In genomic region chr10:67894059-67894458, GRCm38 (mm10) we compare ENCODE assay signal across 14 mouse cellular contexts. TPM values are rescaled to one million over a fixed set of nuclear protein-coding genes. Genes with fewer than 3 reads are reported as not detected.
DNase-seq lines count a peak whose midpoint lies in the region; ATAC-seq and TF ChIP-seq lines count a peak whose summit lies in the region.
"Had no signal": no experiment of that assay in that cellular context is flagged by ENCODE, and none has a peak within 500 bp of the region (broad histone marks: within the 10 kb centered on the region; RNA-seq: fewer than 3 reads in every experiment).

No protein-coding gene starts in this region.

- H3K9ac ChIP-seq in hindbrain, postnatal 0 days (replicated peaks; ENCODE audit: low read length): no peak overlapping the region
- H3K9ac ChIP-seq in hindbrain, embryonic 14.5 days: no peak overlapping the region
- H3K9ac ChIP-seq: liver, embryonic 15.5 days had no signal

- peak overlapping the region; percentile 26; the same call in 1 of the 2 replicates for H3K27ac ChIP-seq in hindbrain, postnatal 0 days
- no peak overlapping the region for H3K27ac ChIP-seq in hindbrain, embryonic 14.5 days
- H3K27ac ChIP-seq: liver, embryonic 15.5 days had no signal

- H3K27me3 ChIP-seq in hindbrain, postnatal 0 days (ENCODE audit: insufficient read depth, low read length): no peaks in the 10 kb centered on the region
- H3K27me3 ChIP-seq in hindbrain, embryonic 14.5 days (ENCODE audit: control insufficient read depth, insufficient read depth, low read length): no peaks in the 10 kb centered on the region
- H3K27me3 ChIP-seq: CH12.LX; liver, embryonic 15.5 days had no signal

- H3K4me1 ChIP-seq in hindbrain, postnatal 0 days (ENCODE audit: insufficient read depth, low read length): no peaks in the 10 kb centered on the region; the same call in 1 of the 2 replicates
- H3K4me1 ChIP-seq in hindbrain, embryonic 14.5 days (replicated peaks; ENCODE audit: control insufficient read depth, insufficient read depth, low read length): no peaks in the 10 kb centered on the region
- H3K4me1 ChIP-seq: liver, embryonic 15.5 days had no signal

- no peaks in the 10 kb centered on the region for H3K36me3 ChIP-seq in hindbrain, postnatal 0 days (ENCODE audit: insufficient read depth, low read length)
- H3K36me3 ChIP-seq in hindbrain, embryonic 14.5 days (replicated peaks; ENCODE audit: control insufficient read depth, insufficient read depth): no peaks in the 10 kb centered on the region
- H3K36me3 ChIP-seq: liver, embryonic 15.5 days had no signal

- H3K9me3 ChIP-seq in hindbrain, postnatal 0 days (ENCODE audit: low read length): no peaks in the 10 kb centered on the region
- H3K9me3 ChIP-seq in hindbrain, embryonic 14.5 days (ENCODE audit: control insufficient read depth, low read length): no peaks in the 10 kb centered on the region
- H3K9me3 ChIP-seq: liver, embryonic 15.5 days had no signal

- ATAC-seq in hindbrain, postnatal 0 days: peak; percentile 45; the same call in 1 of the 2 replicates
- ATAC-seq in hindbrain, embryonic 14.5 days (ENCODE audit: low FRiP score): no peak
- no peak for ATAC-seq in activated CD4-positive, CD25-positive, alpha-beta regulatory T cell, adult 4 months
- ATAC-seq: hindbrain, embryonic 16.5 days had no signal

- no peak overlapping the region for H3K4me3 ChIP-seq in hindbrain, postnatal 0 days (ENCODE audit: low read length)
- no peak overlapping the region for H3K4me3 ChIP-seq in hindbrain, embryonic 14.5 days (replicated peaks; ENCODE audit: low read length)
- H3K4me3 ChIP-seq: liver, embryonic 15.5 days had no signal

- DNase-seq in hindbrain, postnatal 0 days (ENCODE audit: low spot score): peak; percentile 28
- DNase-seq in hindbrain, embryonic 14.5 days (ENCODE audit: low spot score): no peak
- DNase-seq in right cerebral cortex, postnatal 14 days: peak; percentile 50
- no peak for DNase-seq in right cerebral cortex, adult 2 months (ENCODE audit: low spot score in 2 of 2)
- peak; percentile 24 to 41 for DNase-seq in cerebellum, postnatal 25 days
- no peak for DNase-seq in urinary bladder, postnatal 14 days (ENCODE audit: low spot score)
- DNase-seq: adrenal gland, postnatal 14 days; lung, postnatal 4 days; spleen, adult 18-20 months had no signal

- WGBS in hindbrain, postnatal 0 days: 73% methylated on average over 8 of the region's 8 CpGs
- WGBS in hindbrain, embryonic 14.5 days: 71% methylated on average over 8 of the region's 8 CpGs

- TF ChIP-seq CTCF in hindbrain, postnatal 0 days (IDR thresholded peaks at IDR 0.05; ENCODE audit: low read depth): peak; percentile 38

- H3K4me2 ChIP-seq in hindbrain, postnatal 0 days (ENCODE audit: low read depth, low read length): no peak overlapping the region
- no peak overlapping the region for H3K4me2 ChIP-seq in hindbrain, embryonic 14.5 days (replicated peaks)
- H3K4me2 ChIP-seq: heart, embryonic 11.5 days; liver, embryonic 15.5 days had no signal

RNA-seq across cellular contexts. Expression of gene Zfp365, which starts 18.4 kb away (rescaled TPM):
- 14.3 and 16.6 TPM in 2 replicates for total RNA-seq in hindbrain, postnatal 0 days (2014; rRNA removed)
- 7.9 and 8.8 TPM in 2 replicates for polyA plus RNA-seq in hindbrain, postnatal 0 days (2015; fragmentation: Nextera tagmentation; extraction: Ambion mirVana)
- 4.3 and 5.2 TPM in 2 replicates for polyA plus RNA-seq in hindbrain, embryonic 14.5 days (2014; fragmentation: Nextera tagmentation; extraction: Ambion mirVana)
- polyA plus RNA-seq in activated CD4-positive, CD25-positive, alpha-beta regulatory T cell, adult 4 months (2017; shearing (Covaris generic)): 1 to 10 TPM; 3.0 to 5.2 TPM

Comparison
In these comparisons a context has a peak if more than half of its experiments do, and no peak if none do; other contexts are left out.
1. DNase-seq: peak in hindbrain, postnatal 0 days (single experiment), right cerebral cortex, postnatal 14 days (single experiment) and cerebellum, postnatal 25 days (2 of 2); none in hindbrain, embryonic 14.5 days (single experiment), right cerebral cortex, adult 2 months (0 of 2) and urinary bladder, postnatal 14 days (single experiment).